Mouse (Mus musculus): ENCODE measurements around the gene Pde9a. TPM values are rescaled to one million over a fixed set of nuclear protein-coding genes. Genes with fewer than 3 reads are reported as not detected.
A peak's percentile ranks its signal among the peaks of the same experiment; 100 is the strongest.

The Pde9a gene
- polyA plus RNA-seq, 1 experiment from 2014 or later = 21.9 TPM

GRCm38 (mm10) chr17:31474388-31474787 lies 88.4 kb downstream of the Pde9a start:
- 84% methylated on average over 6 of the region's 6 CpGs for WGBS
- H3K27me3 ChIP-seq = no peaks in the 10 kb centered on the region
- H3K4me3 ChIP-seq = no peak overlapping the region
- H3K4me2 ChIP-seq = no peak overlapping the region
- peaks cover 53% of the 10 kb centered on the region for H3K36me3 ChIP-seq
- no peak for ATAC-seq (ENCODE audit: insufficient number of reproducible peaks, insufficient read depth, low FRiP score, low TSS enrichment, low read depth)
- no peaks in the 10 kb centered on the region for H3K9me3 ChIP-seq
- no peak overlapping the region for H3K27ac ChIP-seq
- H3K9ac ChIP-seq = no peak overlapping the region
- H3K4me1 ChIP-seq = no peaks in the 10 kb centered on the region; the same call in 1 of the 2 replicates

GRCm38 (mm10) chr17:31478606-31479005 lies 92.6 kb downstream of the Pde9a start:
- H3K27me3 ChIP-seq = no peaks in the 10 kb centered on the region
- H3K9me3 ChIP-seq = no peaks in the 10 kb centered on the region
- H3K4me1 ChIP-seq = no peaks in the 10 kb centered on the region; the same call in 1 of the 2 replicates
- no peak overlapping the region for H3K27ac ChIP-seq
- no peak overlapping the region for H3K4me3 ChIP-seq
- H3K9ac ChIP-seq = no peak overlapping the region
- peaks cover 21% of the 10 kb centered on the region for H3K36me3 ChIP-seq
- no peak for ATAC-seq (ENCODE audit: insufficient number of reproducible peaks, insufficient read depth, low FRiP score, low TSS enrichment, low read depth)
- H3K4me2 ChIP-seq = no peak overlapping the region
- 78% methylated on average over 7 of the region's 7 CpGs for WGBS

- H3K4me1 ChIP-seq = no peaks in the 10 kb centered on the region; the same call in 1 of the 2 replicates
- no peaks in the 10 kb centered on the region for H3K9me3 ChIP-seq
- WGBS = 43% methylated on average over 11 of the region's 11 CpGs
- peaks cover 19% of the 10 kb centered on the region for H3K36me3 ChIP-seq
- H3K27ac ChIP-seq = no peak overlapping the region
- no peak overlapping the region for H3K4me2 ChIP-seq
- H3K9ac ChIP-seq = no peak overlapping the region
- no peak overlapping the region for H3K4me3 ChIP-seq
- no peak for ATAC-seq (ENCODE audit: insufficient number of reproducible peaks, insufficient read depth, low FRiP score, low TSS enrichment, low read depth)
- H3K27me3 ChIP-seq = no peaks in the 10 kb centered on the region
These were observed 93.3 kb downstream of the Pde9a start for GRCm38 (mm10) chr17:31479108-31479844.

- Histone ChIP-seq H3K4me1 (0 out of 2 replicates have a peak, but pooled peaks cover 6% of the 10 kb centered on the region), H3K4me3 (no peak overlapping the region), H3K27ac (no peak overlapping the region), H3K36me3 (no peaks in the 10 kb centered on the region), H3K9ac (no peak overlapping the region), H3K27me3 (no peaks in the 10 kb centered on the region), H3K9me3 (no peaks in the 10 kb centered on the region), H3K4me2 (no peak overlapping the region)
- WGBS = 61% methylated on average over 10 of the region's 10 CpGs
- ATAC-seq (ENCODE audit: insufficient number of reproducible peaks, insufficient read depth, low FRiP score, low TSS enrichment, low read depth) = no peak
These were observed 100.7 kb downstream of the Pde9a start for GRCm38 (mm10) chr17:31486616-31487198.

GRCm38 (mm10) chr17:31487433-31488060 lies 101.5 kb downstream of the Pde9a start:
- no peaks in the 10 kb centered on the region for H3K36me3 ChIP-seq
- H3K9me3 ChIP-seq = no peaks in the 10 kb centered on the region
- H3K4me2 ChIP-seq = no peak overlapping the region
- 0 out of 2 replicates have a peak, but pooled peaks cover 6% of the 10 kb centered on the region for H3K4me1 ChIP-seq
- H3K27me3 ChIP-seq = no peaks in the 10 kb centered on the region
- ATAC-seq (ENCODE audit: insufficient number of reproducible peaks, insufficient read depth, low FRiP score, low TSS enrichment, low read depth) = no peak
- H3K9ac ChIP-seq = no peak overlapping the region
- WGBS = 22% methylated on average over 6 of the region's 6 CpGs
- no peak overlapping the region for H3K27ac ChIP-seq
- H3K4me3 ChIP-seq = no peak overlapping the region

- no peak overlapping the region for H3K9ac ChIP-seq
- ATAC-seq (ENCODE audit: insufficient number of reproducible peaks, insufficient read depth, low FRiP score, low TSS enrichment, low read depth) = no peak
- 0 out of 2 replicates have a peak, but pooled peaks cover 6% of the 10 kb centered on the region for H3K4me1 ChIP-seq
- H3K27me3 ChIP-seq = no peaks in the 10 kb centered on the region
- H3K27ac ChIP-seq = no peak overlapping the region
- H3K36me3 ChIP-seq = peaks cover 16% of the 10 kb centered on the region
- H3K4me3 ChIP-seq = no peak overlapping the region
- H3K4me2 ChIP-seq = no peak overlapping the region
- H3K9me3 ChIP-seq = no peaks in the 10 kb centered on the region
These were observed 105.3 kb downstream of the Pde9a start for GRCm38 (mm10) chr17:31491355-31491754.

GRCm38 (mm10) chr17:31492416-31492815 lies 106.4 kb downstream of the Pde9a start:
- Histone ChIP-seq H3K27me3 (no peaks in the 10 kb centered on the region), H3K36me3 (peaks cover 26% of the 10 kb centered on the region), H3K27ac (peak overlapping the region; percentile 60), H3K9ac (no peak overlapping the region), H3K4me1 (no peaks in the 10 kb centered on the region), H3K4me2 (no peak overlapping the region), H3K9me3 (no peaks in the 10 kb centered on the region), H3K4me3 (no peak overlapping the region)
- 0% methylated on average over 2 of the region's 2 CpGs for WGBS
- no peak for ATAC-seq (ENCODE audit: insufficient number of reproducible peaks, insufficient read depth, low FRiP score, low TSS enrichment, low read depth)

GRCm38 (mm10) chr17:31494989-31495388 lies 109.0 kb downstream of the Pde9a start:
- H3K9ac ChIP-seq = no peak overlapping the region
- no peak overlapping the region for H3K4me3 ChIP-seq
- H3K27me3 ChIP-seq = no peaks in the 10 kb centered on the region
- H3K4me2 ChIP-seq = no peak overlapping the region
- H3K27ac ChIP-seq = no peak overlapping the region
- no peaks in the 10 kb centered on the region for H3K4me1 ChIP-seq
- no peak for ATAC-seq (ENCODE audit: insufficient number of reproducible peaks, insufficient read depth, low FRiP score, low TSS enrichment, low read depth)
- H3K36me3 ChIP-seq = peaks cover 52% of the 10 kb centered on the region
- WGBS = 72% methylated on average over 1 of the region's 1 CpGs
- H3K9me3 ChIP-seq = no peaks in the 10 kb centered on the region

GRCm38 (mm10) chr17:31497726-31498125 lies 111.7 kb downstream of the Pde9a start:
- peaks cover 79% of the 10 kb centered on the region for H3K36me3 ChIP-seq
- H3K4me3 ChIP-seq = no peak overlapping the region
- H3K9ac ChIP-seq = no peak overlapping the region
- no peaks in the 10 kb centered on the region for H3K9me3 ChIP-seq
- WGBS = 83% methylated on average over 6 of the region's 6 CpGs
- no peak for ATAC-seq (ENCODE audit: insufficient number of reproducible peaks, insufficient read depth, low FRiP score, low TSS enrichment, low read depth)
- no peak overlapping the region for H3K4me2 ChIP-seq
- no peaks in the 10 kb centered on the region for H3K4me1 ChIP-seq
- H3K27ac ChIP-seq = no peak overlapping the region
- no peaks in the 10 kb centered on the region for H3K27me3 ChIP-seq

GRCm38 (mm10) chr17:31499725-31500124 lies 113.7 kb downstream of the Pde9a start:
- no peak overlapping the region for H3K4me2 ChIP-seq
- H3K4me1 ChIP-seq = no peaks in the 10 kb centered on the region
- WGBS = 94% methylated on average over 12 of the region's 12 CpGs
- H3K36me3 ChIP-seq = peaks cover 98% of the 10 kb centered on the region
- no peaks in the 10 kb centered on the region for H3K27me3 ChIP-seq
- no peak for ATAC-seq (ENCODE audit: insufficient number of reproducible peaks, insufficient read depth, low FRiP score, low TSS enrichment, low read depth)
- H3K9me3 ChIP-seq = no peaks in the 10 kb centered on the region
- H3K4me3 ChIP-seq = no peak overlapping the region
- H3K27ac ChIP-seq = no peak overlapping the region
- no peak overlapping the region for H3K9ac ChIP-seq

GRCm38 (mm10) chr17:31500416-31500815 lies 114.4 kb downstream of the Pde9a start:
- 92% methylated on average over 8 of the region's 8 CpGs for WGBS
- H3K4me3 ChIP-seq = no peak overlapping the region
- H3K9ac ChIP-seq = no peak overlapping the region
- H3K36me3 ChIP-seq = peaks cover 98% of the 10 kb centered on the region
- no peaks in the 10 kb centered on the region for H3K27me3 ChIP-seq
- no peak overlapping the region for H3K4me2 ChIP-seq
- ATAC-seq (ENCODE audit: insufficient number of reproducible peaks, insufficient read depth, low FRiP score, low TSS enrichment, low read depth) = no peak
- H3K9me3 ChIP-seq = no peaks in the 10 kb centered on the region
- H3K27ac ChIP-seq = no peak overlapping the region
- no peaks in the 10 kb centered on the region for H3K4me1 ChIP-seq

- Histone ChIP-seq H3K4me1 (no peaks in the 10 kb centered on the region), H3K4me2 (no peak overlapping the region), H3K4me3 (no peak overlapping the region), H3K27me3 (no peaks in the 10 kb centered on the region), H3K27ac (no peak overlapping the region), H3K36me3 (peaks cover 98% of the 10 kb centered on the region), H3K9me3 (no peaks in the 10 kb centered on the region), H3K9ac (no peak overlapping the region)
- no peak for ATAC-seq (ENCODE audit: insufficient number of reproducible peaks, insufficient read depth, low FRiP score, low TSS enrichment, low read depth)
- WGBS = 88% methylated on average over 3 of the region's 3 CpGs
These were observed 114.9 kb downstream of the Pde9a start for GRCm38 (mm10) chr17:31500908-31501307.

Measured in embryonic facial prominence, embryonic 13.5 days (tissue).